Mouse (Mus musculus) adrenal gland, adult (tissue): ENCODE data around the gene Pop7.
A peak's percentile ranks its signal among the peaks of the same experiment; 100 is the strongest.

Experiments used
- DNase-seq, 2 experiments: peaks; one replicate each; pipeline ENCODE4 v3.0.0; 2022 to 2023; ENCODE audit warnings: low spot score in 1 of 2; ENCODE audit not compliant: inconsistent age in 2 of 2

Pop7 gene

DNA sequence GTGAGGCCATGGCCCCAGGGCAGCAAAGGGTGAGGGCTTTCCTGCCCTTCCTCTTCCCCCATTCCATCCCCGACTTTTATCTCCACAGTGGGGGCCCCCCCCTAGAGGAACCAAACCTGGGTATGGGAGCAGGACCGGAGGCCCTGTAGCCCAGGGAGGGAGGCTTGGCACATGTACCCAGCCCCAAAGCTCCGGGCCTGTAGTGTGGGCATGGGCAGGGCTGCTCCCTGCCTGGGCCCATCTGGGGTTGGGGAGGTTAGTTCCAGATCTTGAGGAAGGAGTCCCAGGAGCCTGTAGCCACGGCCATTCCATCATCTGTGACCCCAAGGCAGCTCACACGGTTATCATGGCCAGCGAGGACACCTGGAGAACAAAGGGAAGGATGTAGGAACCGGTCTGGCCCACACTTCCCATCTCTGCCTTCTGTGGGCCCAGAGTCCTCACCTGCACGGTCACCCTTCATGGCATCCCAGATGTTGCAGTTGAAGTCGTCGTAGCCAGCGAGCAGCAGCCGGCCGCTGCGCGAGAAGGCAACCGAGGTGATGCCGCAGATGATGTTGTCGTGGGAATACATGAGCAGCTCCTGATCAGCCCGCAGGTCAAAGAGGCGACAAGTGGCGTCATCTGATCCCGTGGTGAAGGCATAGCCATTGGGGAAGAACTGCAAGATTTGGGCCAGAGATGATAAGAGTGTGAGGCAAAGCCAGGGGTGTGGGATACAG, 26.1 kb upstream of the Pop7 start:
- peak in 1 of 2 experiments; percentile 52 for DNase-seq

DNA sequence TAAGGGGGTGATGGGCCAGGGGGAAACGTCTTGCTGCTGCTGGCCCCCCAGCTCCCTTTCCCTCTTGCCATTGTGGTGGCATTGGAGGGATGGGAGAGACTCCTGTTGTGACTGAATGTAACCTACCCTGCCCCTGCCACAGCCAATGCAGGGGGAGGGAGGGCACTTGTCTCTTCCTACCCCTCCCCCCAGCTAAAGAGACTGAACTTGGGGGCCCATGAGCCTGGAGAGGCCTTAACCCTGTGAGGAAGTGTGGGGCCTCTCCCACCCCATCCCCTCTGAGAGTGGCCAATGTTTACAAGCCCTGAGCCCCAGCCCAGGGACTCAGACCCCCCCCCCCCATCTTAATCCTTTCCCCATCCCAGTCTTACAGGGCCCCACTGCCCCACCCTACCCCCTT, 25.1 kb upstream of the Pop7 start:
- peak in 1 of 2 experiments; percentile 54 for DNase-seq

DNA sequence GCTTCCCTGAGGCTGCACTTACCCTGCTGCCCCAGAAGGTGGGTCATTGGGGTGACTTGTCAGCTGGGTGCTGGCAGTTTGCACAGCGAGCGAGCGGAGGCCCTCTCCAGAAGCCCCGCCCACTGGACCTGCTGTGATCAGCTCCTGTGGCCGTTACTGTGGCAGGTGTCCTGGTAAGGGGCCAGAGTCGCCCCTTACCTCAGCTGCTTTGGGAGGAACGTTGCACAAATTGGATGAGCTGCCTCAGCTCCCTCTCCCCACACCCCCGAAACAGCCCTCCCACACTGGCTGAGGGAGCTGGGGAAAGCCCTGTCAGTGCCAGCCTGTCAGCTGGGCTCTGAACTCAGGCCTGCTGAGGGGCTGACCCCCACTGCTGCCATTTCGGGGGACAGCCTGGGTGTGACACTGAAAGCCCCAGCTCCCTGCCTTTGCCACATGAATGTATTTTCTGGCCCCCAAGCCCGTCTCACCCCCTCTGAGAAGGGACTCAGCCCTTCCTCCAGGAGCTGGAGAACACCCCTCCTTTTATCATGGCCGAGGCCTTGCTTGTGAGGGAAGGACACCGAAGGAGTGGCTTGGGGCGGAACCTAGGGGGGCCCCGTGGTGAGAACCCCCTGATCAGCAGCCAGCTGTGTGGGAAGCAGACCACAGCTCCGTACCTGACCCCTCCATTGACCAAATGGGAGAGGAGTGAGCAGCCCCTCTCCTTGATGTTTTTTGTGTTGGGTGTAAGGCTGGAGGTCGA, 24.0 kb upstream of the Pop7 start:
- peak in 1 of 2 experiments; percentile 84 for DNase-seq

DNA sequence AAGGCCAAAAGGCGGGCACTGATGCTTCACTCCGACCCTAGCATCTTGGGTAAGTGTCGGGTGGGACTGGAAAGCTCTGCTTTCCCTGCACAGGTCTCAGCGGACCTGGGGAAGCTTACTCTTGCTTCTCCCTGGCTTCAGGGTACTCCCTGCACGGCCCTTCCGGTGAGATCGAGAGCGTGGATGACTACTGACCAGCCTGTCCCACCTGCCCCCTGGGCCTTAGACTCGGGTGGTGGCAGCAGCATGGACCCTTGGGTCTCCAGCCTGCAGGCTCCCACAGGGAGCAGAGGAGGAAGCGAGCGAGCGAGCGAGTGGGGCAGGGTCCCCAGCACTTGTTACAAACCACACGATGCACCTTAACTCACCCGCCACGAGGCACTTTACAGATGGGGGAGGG, 23.2 kb upstream of the Pop7 start:
- DNase-seq: no peak

DNA sequence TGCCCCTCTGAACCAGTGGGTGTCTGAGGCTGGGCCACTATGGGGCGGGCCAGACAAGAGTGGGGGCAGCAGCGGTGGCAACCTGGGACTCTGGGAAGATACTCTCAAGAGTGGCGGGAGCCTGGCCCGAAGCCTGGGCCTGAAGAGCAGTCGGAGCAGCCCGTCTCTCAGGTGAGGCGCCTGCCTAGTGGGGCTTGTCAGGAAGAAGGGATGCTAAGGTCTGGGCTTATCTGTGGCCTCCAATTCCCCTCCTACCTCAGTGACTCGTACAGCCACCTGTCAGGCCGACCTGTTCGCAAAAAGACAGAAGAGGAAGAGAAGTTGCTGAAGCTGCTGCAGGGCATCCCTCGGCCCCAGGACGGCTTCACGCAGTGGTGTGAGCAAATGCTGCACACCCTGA, 22.4 kb upstream of the Pop7 start:
- DNase-seq: no peak

DNA sequence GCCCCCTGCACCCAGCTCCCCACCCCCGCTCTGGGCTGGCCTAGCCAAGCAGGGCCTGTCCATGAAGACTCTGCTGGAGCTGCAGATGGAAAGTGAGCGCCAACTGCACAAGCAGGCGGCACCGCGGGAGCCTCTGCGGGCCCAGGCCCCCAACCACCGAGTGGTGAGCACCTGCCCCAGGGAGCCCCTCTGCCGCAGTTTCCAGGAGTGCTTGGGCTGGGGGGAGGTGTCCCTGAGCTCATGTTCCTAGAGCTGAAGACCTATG, 21.9 kb upstream of the Pop7 start:
- no peak for DNase-seq

DNA sequence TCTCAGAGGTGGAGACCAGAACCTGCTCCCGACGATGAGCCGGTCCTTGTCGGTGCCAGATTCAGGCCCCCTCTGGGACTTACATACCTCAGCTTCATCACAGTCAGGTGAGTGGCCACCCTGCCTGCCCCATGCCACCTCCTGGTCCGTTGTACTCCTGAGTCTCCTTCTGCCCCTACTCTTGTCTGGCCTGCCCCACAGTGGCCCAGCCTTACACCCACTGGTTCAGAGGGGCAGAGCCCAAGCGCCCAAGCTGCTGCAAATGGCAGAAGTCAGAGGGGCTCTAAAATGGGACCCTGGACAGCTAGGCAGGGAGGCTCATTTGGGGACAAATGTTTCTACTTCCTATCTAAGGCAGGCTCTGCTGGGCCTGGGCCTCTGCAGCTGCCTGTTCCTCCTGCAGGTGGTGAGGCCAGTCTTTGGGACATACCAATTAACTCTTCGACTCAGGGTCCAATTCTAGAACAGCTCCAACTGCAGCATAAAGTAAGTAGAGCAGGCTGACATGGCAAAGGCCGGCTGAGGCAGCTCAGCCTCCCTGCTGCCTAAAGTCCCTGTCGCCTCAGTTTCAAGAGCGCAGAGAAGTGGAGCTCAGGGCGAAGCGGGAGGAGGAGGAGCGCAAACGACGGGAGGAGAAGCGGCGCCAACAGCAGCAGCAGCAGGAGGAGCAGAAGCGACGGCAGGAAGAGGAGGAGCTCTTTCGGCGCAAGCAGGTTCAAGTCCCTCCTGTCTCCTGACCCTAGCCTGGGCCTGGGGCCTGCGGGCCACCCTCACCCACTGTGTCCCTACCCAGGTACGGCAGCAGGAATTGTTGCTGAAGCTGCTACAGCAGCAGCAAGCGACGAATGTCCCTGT, 21.3 kb upstream of the Pop7 start:
- no peak for DNase-seq

DNA sequence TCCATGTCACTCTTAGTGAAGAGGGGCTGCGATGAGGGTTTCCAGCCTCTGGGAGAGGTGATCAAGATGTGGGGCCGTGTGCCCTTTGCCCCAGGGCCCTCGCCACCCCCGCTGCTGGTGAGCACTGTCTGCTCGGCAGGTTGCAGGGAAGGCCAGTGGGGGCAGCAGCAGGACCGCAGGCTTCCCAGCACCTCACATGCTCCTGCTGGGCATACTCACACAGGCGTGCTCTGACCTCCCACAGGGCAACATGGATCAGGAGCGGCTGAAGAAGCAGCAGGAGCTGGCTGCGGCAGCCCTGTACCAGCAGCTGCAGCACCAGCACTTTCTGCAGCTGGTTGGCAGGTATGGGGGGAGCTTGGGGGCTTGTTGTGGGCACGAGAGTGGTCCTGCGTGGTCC, 20.4 kb upstream of the Pop7 start:
- DNase-seq: no peak

DNA sequence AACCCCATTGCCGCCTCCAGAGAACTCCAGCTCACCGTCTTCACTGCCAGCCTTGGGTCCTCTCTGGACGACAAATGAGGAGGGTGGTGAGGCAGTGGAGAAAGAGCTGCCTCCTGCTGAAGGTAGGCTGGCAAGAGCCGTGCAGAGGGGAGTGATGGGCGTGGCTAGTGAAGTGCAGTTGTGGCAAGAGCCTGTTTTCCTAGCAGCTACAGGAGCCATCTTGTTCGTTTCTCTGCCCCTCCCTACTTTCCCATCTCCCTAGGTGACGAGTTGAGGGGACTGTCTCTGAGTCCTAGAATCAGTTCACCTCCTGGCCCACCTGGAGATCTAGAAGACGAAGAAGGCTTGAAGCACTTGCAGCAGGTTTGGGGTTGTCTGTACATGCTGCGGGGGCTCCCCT, 19.5 kb upstream of the Pop7 start:
- no peak for DNase-seq

DNA sequence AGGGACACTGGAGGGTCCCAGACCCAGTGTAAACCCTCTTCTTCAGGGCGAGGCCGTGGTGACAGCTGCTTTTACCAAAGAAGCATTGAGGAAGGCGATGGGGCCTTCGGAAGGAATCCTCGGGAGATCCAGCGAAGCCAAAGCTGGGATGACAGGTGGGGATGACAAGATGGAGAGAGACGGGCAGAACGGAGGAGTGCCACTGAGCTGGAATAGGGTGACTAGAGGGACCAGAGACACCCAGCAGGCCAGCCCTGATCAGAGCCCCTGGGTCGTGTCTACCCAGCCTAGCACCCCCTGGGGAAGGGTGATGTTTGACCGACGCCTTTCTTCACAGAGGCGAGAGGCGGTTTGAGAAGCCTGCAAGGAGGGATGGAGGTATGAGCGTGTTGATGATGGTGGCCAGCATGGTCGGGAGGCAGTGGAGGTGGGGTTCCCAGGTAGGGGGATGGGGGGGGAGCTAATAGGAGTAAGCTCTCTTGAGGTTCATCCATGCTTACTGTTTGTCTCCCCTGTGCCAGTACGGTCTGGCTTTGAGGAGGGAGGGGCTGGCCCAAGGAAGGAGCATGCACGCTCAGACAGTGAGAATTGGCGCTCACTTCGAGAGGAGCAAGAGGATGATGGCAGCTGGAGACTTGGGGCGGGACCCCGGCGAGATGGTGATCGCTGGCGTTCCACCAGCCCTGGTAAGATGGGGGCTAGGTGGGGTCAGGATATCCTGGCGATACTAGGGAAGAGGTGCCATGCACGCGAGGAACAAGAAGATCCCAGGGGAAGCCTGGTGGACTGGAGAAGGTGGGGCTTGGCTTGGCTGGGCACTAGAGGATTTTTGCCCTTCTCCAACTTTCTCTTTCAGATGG, 17.6 kb upstream of the Pop7 start:
- no peak for DNase-seq

DNA sequence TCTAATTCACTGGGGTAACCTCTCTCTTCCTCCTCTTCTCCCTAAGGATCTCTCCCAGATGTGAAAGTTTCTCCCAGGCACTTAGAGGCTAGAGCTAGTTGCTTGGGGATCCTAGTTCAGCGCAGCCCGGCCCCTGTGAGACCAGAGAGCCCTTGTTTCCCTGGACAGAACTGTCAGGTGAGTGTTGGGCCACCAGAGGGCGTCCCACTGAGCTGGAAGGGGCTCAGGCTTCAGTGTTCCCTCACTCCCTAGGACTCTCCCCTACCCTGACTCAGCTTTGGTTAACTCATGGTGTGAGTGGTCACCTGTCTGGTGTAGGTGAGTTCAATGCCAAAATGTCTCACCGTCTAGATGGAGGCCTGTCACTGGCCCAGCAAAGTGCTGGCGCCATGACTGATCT, 16.1 kb upstream of the Pop7 start, which contains the start of gene Gigyf1:
Gigyf1 (plus strand) TSS at position 113 of the 400 bp plus-strand sequence.
- peak in 1 of 2 experiments; percentile 80 for DNase-seq

DNA sequence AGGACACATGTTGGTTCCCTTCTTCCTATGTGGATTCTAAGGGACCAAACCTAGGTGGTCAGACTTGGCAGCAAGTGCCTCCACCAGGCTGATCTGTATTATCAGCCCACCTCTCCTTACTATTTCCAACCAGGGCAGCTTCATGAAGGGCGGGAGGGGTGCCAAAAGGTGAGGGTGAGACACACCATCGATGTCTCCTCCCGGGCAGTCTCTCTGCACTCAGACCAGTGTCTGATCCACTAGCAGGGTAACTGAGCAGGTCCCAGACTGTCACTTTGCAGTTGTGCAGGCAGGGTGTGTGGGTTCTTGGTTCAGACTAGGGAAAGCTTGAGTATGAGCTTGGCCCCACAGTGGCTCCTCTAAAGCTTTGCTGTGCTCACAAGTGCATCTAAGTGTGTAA, 12.5 kb upstream of the Pop7 start:
- peak in 1 of 2 experiments; percentile 29 for DNase-seq

DNA sequence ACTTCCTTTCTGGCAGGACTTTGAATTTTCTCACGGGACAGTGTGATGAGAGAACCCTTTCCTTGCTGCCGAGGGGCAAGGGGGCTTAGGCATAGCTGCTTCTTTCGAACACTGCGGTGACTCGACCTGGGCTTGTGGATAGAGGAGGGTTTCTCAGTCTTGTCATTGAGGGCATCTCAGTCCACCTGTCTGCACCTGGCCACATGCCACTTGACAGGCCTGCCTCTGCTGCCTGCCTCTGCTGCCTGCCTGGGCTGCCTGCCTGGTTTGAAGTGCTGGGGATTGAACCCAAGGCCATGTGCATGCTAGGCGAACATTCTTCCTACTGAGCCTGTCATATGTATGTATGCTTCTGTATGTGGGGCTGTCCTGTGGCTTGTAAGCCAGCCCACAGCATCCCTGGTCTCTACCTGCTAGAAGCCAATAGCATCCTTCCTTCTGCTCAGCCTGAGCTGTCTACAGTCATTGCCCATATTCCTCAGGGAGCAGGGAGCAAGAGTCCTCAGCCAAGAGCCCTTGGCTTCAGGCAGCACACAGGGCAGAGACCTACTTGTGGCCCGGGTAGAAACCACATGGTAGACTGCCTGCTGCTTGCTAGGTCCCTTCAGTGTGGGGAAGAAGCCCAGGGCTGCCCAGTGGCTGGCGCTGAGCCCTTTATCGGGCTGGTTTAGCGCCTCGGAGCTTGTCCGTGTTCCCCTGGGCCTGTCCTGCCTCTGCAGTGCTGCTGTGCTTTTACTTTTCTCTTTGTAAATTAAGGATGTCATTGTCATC, 11.8 kb upstream of the Pop7 start:
- peak; percentile 10 to 39 for DNase-seq

DNA sequence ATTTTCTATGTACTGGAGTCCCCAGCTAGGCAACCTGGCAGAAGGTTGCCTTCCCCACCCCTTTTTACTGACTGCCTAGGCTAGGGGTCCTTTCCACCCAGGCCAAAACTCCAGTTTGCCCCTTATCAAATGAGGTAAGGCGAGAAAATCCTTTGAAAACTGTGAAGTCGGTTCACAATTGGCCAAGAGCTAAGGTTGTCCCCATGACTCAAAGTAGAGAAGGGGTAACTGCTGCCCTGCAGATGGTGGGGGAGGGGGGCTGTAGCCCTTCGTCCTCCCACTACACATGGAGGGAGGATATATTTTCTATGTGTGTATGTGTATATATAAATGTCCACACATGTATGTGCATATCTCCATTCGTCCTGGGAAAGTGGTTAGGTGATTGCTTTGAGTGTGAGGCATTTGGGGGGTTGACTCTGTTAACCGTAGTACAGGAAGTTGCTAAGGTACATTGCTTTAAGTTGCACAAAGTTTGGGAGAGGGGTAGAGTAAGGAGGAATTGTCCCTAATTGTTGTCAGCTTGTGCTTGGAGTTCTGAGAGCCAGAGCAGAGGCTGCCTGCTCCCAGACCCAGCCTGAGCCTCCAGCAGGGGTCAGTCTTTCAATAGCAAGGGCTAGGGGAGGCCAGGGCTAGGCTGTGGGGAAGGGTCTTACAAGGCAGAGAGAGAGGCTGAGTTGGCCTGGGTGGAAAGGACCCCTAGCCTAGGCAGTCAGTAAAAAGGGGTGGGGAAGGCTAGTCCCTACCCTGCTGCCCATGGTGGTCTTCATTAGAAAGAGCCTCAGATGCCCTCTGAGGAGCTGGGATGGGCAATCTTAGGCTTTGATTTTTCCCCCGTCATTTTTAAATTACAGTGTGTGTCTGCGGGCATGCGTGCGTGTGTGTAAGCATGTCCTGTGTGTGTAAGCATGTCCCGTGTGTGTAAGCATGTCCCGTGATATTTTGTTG, 10.8 kb upstream of the Pop7 start:
- DNase-seq: peak; percentile 18 to 62

DNA sequence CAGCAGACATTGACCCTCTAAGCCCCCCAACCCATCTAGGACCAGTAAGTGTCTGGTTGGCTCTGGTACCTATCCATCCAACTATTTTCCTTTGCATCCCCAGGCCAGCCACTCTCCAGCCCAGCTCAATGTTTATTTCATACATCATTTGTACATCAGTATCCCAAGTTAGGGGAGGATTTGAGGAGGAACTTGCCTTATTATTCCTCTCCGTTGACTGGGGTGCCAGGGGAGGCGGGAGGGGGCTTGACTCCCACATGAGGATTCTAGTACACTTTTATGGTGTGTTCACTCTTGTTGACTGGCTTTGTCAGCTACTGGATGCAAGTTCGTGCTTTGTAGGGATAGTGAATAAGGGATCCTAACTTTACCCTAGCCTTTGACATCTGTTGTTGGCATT, 9.4 kb upstream of the Pop7 start:
- DNase-seq: peak; percentile 14 to 31

DNA sequence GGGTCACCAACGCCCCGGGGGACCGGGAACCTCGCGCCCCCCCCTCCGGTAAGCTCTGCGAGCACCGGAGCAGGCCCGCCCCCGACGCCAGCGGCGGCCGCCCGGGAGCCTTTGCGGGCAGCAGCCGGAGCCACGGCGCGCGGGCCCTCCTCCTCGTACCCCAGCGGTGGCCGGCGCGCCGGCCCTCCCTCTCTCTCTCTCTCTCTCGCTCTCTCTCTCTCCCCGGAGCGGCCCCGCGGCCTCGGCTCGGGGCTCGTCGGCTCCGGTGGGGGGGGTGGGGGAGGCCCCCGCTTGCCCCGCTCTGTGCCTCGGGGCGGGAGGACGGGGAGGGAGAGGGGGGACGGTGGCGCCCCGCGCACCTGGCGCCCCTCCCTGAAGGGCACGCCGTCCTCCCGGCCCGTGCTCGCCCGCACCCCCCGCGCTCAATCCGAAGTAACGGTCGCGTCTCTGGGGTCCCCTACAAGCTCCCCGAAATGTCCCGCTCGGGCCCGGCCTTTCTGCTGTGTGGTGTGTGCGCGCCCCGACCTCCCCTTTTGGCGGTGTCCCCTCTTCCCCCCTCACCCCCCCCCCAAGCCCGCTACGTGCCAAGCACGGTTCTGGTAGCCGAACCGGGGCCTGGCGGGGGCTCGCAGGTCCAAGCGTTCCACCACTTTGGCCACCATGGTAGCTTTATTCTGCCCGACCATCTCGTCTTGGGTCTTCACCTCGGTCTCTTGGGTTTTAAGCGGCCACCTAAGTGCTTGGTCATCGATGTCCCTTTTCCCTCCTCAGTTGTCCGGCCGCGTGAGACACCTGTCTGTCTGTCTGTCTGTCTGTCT, 8.5 kb upstream of the Pop7 start:
- peak; percentile 44 to 69 for DNase-seq

DNA sequence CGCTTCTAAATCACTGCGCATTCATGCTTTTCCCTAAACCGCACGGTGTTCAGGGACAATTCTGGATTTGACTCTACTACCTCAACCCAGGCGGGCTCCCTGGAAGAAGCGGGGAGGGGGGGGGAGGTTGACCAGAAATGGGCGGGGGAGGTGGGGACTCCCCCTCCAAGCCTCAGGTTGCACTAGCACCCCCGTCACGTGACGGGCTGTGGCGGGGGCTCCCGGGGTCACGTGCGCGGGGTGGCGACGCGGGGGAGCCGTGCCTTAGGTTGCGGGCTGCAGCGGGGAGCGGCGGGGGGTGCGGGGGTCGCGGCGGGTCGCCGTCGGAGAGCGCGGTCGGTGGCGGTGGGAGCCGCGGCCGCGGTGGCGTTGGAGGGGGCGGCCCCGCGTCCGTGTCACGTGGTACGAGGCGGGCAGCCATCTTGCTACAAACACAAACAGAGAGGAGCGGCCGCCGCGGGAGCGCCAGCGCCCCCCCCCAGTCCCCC, 7.7 kb upstream of the Pop7 start:
- peak; percentile 87 to 96 for DNase-seq

DNA sequence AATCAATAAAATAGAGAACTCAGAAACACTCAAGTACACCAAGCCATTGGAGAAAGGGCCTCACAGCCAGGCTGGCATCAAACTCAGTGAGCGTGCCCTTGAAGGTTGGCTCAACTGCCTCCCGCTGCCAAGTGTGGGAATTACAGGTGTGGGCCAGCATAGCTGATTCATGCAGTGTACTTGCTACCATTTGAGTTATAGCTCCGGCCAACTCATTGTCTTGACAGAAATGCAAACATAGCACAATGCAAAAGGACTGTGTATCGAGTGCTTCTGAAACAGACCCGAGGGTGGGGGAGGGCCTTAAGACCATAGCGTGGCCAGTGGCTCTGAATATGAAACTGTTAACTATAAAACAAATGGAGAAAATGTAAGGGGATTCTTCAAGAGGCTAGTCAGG, 1.7 kb upstream of the Pop7 start:
- DNase-seq: peak; percentile 40 to 58
